Mouse (Mus musculus) erythroblast, adult 5-6 weeks (primary cell): ENCODE measurements around the gene Hydin. TPM values are rescaled to one million over a fixed set of nuclear protein-coding genes. Genes with fewer than 3 reads are reported as not detected.

Experiments
- ATAC-seq: replicated peaks from 2 replicates; pipeline ENCODE4 v1.8.0; 2016; ENCODE audit warnings: moderate number of reproducible peaks, mild to moderate bottlenecking, moderate TSS enrichment, inconsistent platforms; ENCODE audit not compliant: poor library complexity, low FRiP score, severe bottlenecking
- total RNA-seq, 2 experiments: library from RNA; stranded (forward) in 1 of 2; stranded (reverse) in 1 of 2; fragments of 150-400 nt in 1 of 2; fragments of 200-764, 138-1000 nt in 1 of 2; gene quantifications; 2 replicates each; pipeline versions ENCODE4 v1.2.3 to v1.2.4; 2015 to 2017; ENCODE audit warnings: low replicate concordance in 2 of 2

Gene Hydin
- total RNA-seq, 2 experiments from 2014 or later = 0.09 to 0.19 TPM

GRCm38 (mm10) chr8:110618391-110619207 is 351.8 kb downstream of the Hydin start, which contains the start of gene Vac14:
Gene Vac14, plus strand, starts transcription at chr8:110618585.
- peak; percentile 98 for ATAC-seq

- ATAC-seq = no peak
Observed at GRCm38 (mm10) chr8:110619208-110619574, 352.4 kb downstream of the Hydin start.

GRCm38 (mm10) chr8:110619919-110620318 is 353.1 kb downstream of the Hydin start:
- ATAC-seq = no peak

- ATAC-seq = no peak
Observed at GRCm38 (mm10) chr8:110626431-110626830, 359.7 kb downstream of the Hydin start.

GRCm38 (mm10) chr8:110629245-110630063 is 362.7 kb downstream of the Hydin start:
- peak; percentile 64; the same call in 1 of the 2 replicates for ATAC-seq

- ATAC-seq = no peak
Observed at GRCm38 (mm10) chr8:110630079-110630478, 363.3 kb downstream of the Hydin start.

GRCm38 (mm10) chr8:110630571-110631071 is 363.8 kb downstream of the Hydin start:
- ATAC-seq = no peak

GRCm38 (mm10) chr8:110631201-110631600 is 364.4 kb downstream of the Hydin start:
- no peak for ATAC-seq

GRCm38 (mm10) chr8:110633814-110634213 is 367.0 kb downstream of the Hydin start:
- no peak for ATAC-seq

- no peak for ATAC-seq
Observed at GRCm38 (mm10) chr8:110636182-110636581, 369.4 kb downstream of the Hydin start.

GRCm38 (mm10) chr8:110642331-110642730 is 375.6 kb downstream of the Hydin start:
- ATAC-seq = no peak

- no peak for ATAC-seq
Observed at GRCm38 (mm10) chr8:110643177-110643576, 376.4 kb downstream of the Hydin start.

GRCm38 (mm10) chr8:110644422-110644821 is 377.6 kb downstream of the Hydin start:
- no peak for ATAC-seq

- no peak for ATAC-seq
Observed at GRCm38 (mm10) chr8:110644901-110645300, 378.1 kb downstream of the Hydin start.

GRCm38 (mm10) chr8:110645340-110645739 is 378.6 kb downstream of the Hydin start:
- no peak for ATAC-seq

GRCm38 (mm10) chr8:110646064-110646463 is 379.3 kb downstream of the Hydin start:
- ATAC-seq = peak; percentile 77; the same call in 1 of the 2 replicates

GRCm38 (mm10) chr8:110648577-110648976 is 381.8 kb downstream of the Hydin start:
- ATAC-seq = no peak

- ATAC-seq = no peak
Observed at GRCm38 (mm10) chr8:110649286-110649685, 382.5 kb downstream of the Hydin start.

- no peak for ATAC-seq
Observed at GRCm38 (mm10) chr8:110650838-110651237, 384.1 kb downstream of the Hydin start.

GRCm38 (mm10) chr8:110651847-110652246 is 385.1 kb downstream of the Hydin start:
- ATAC-seq = no peak
